ENCODE assay signal across 18 mouse cellular contexts in the genomic region with DNA sequence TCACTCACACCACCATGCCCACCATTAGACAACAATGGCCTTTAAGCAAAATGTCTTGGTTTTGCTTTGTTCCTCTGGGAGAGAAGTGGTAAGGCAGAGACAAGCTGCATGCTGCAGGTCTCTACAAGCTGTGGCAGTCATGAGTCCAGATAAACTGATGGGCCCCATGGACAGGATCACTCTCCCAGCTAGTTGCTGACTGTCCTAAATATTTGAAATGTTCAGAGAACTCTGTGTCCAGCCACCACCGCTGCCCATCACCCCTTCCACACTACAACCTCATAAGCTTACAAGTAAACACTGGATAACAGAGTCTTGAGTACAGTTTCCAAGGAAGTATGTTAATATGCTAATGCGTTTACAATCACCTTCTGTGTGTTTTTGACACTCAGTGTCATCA. TPM values are rescaled to one million over a fixed set of nuclear protein-coding genes. Genes with fewer than 3 reads are reported as not detected.
DNase-seq lines count a peak whose midpoint lies in the region; TF ChIP-seq lines count a peak whose summit lies in the region.
"Had no signal": no experiment of that assay in that cellular context is flagged by ENCODE, and none has a peak within 500 bp of the region (broad histone marks: within the 10 kb centered on the region; RNA-seq: fewer than 3 reads in every experiment).

No protein-coding gene starts in this region.

- no peaks in the 10 kb centered on the region for H3K9me3 ChIP-seq in heart, embryonic 10.5 days
- H3K9me3 ChIP-seq: embryonic facial prominence, embryonic 13.5 days; embryonic facial prominence, embryonic 15.5 days; forebrain, embryonic 10.5 days; forebrain, embryonic 12.5 days had no signal

- H3K27me3 ChIP-seq in heart, embryonic 10.5 days (ENCODE audit: insufficient read depth, poor library complexity, severe bottlenecking), result no peaks in the 10 kb centered on the region
- H3K27me3 ChIP-seq: embryonic facial prominence, embryonic 15.5 days; forebrain, embryonic 12.5 days had no signal

- peak; percentile 11 for DNase-seq in cerebellum, adult 9-10 months
- DNase-seq in cerebellum, postnatal 14 days, result no peak
- DNase-seq in heart, embryonic 10.5 days (ENCODE audit: low spot score), result peak; percentile 73
- no peak for DNase-seq in heart, postnatal 10 days
- no peak for DNase-seq in left cerebral cortex, adult 2 months (ENCODE audit: extremely low spot score in 1 of 2, low spot score in 2 of 2)
- DNase-seq in left cerebral cortex, postnatal 14 days (ENCODE audit: low spot score in 2 of 2), result no peak
- DNase-seq in frontal cortex, postnatal 14 days (ENCODE audit: low spot score in 2 of 2), result no peak
- DNase-seq: adrenal gland, adult 2 months; adrenal gland, postnatal 10 days; adrenal gland, postnatal 25 days; cerebellum, adult 11 months; embryo, embryonic 11 days had no signal

- TF ChIP-seq CTCF in left cerebral cortex, adult 2 months (IDR thresholded peaks at IDR 0.05), result no peak

- intact Hi-C loops in heart, postnatal 10 days (cut with DNase I), result loop anchor here (2.0 kb wide), 1 partner anchor 186 kb away; no protein-coding TSS in a partner anchor
- intact Hi-C loops in left cerebral cortex, adult 2 months (cut with DNase I), result loop anchor here (10.0 kb wide), 1 partner anchor 220 kb away; no protein-coding TSS in a partner anchor
- intact Hi-C loops in left cerebral cortex, postnatal 14 days (cut with DNase I), result no loop called here

- no peak overlapping the region for H3K27ac ChIP-seq in heart, embryonic 10.5 days
- H3K27ac ChIP-seq in left cerebral cortex, adult 2 months, result peak overlapping the region; percentile 89; the same call in 1 of the 2 replicates
- H3K27ac ChIP-seq: embryonic facial prominence, embryonic 13.5 days; embryonic facial prominence, embryonic 15.5 days; forebrain, embryonic 12.5 days had no signal

- 79% methylated on average over 2 of the region's 2 CpGs for WGBS in heart, embryonic 10.5 days

- H3K4me1 ChIP-seq in heart, embryonic 10.5 days, result peaks cover 36% of the 10 kb centered on the region

- H3K4me3 ChIP-seq in heart, embryonic 10.5 days, result no peak overlapping the region
- H3K4me3 ChIP-seq in left cerebral cortex, adult 2 months, result no peak overlapping the region
- H3K4me3 ChIP-seq: embryonic facial prominence, embryonic 13.5 days; embryonic facial prominence, embryonic 15.5 days; erythroblast, embryonic 14.5 days; forebrain, embryonic 10.5 days; forebrain, embryonic 12.5 days had no signal

- no peaks in the 10 kb centered on the region for H3K36me3 ChIP-seq in heart, embryonic 10.5 days
- H3K36me3 ChIP-seq: embryonic facial prominence, embryonic 13.5 days; embryonic facial prominence, embryonic 15.5 days; forebrain, embryonic 10.5 days; forebrain, embryonic 12.5 days had no signal

RNA-seq across cellular contexts. Expression of a gene that starts 46.2 kb away (rescaled TPM):
- 53.5 and 88.3 TPM in 2 replicates for polyA plus RNA-seq in heart, embryonic 10.5 days (2016; fragmentation: Nextera tagmentation; extraction: Ambion mirVana)
- total RNA-seq in heart, postnatal 10 days (2021), result 100 to 1,000 TPM; 208 to 218 TPM
- total RNA-seq in left cerebral cortex, adult 2 months (2021), result 10 to 100 TPM in 1 of 2 experiments, 1 to 10 TPM in 1; 8.7 to 10.7 TPM
- total RNA-seq in left cerebral cortex, postnatal 14 days (2021), result 1 to 10 TPM; 7.1 to 8.8 TPM
- total RNA-seq: MEL had no signal

Comparison
In these comparisons a context has a peak if more than half of its experiments do, and no peak if none do; other contexts are left out.
1. DNase-seq: peak in cerebellum, adult 9-10 months (single experiment) and heart, embryonic 10.5 days (single experiment); none in cerebellum, postnatal 14 days (0 of 2), heart, postnatal 10 days (0 of 2), left cerebral cortex, adult 2 months (0 of 2), left cerebral cortex, postnatal 14 days (0 of 2) and frontal cortex, postnatal 14 days (0 of 2).
2. RNA of a gene that starts 46.2 kb away (total RNA-seq): 208 to 218 TPM in heart, postnatal 10 days; 8.7 to 10.7 TPM in left cerebral cortex, adult 2 months and 7.1 to 8.8 TPM in left cerebral cortex, postnatal 14 days; every median in the first group is over 10 times any median in the second.